Mouse (Mus musculus) layer of hippocampus, adult 9-11 months (tissue): ENCODE results near the gene Sirt1.
"Not testable (repeated sequence)": the region's sequence is repeated elsewhere in the genome, so short reads cannot be mapped to it uniquely, and the experiment has no call there.

ENCODE experiments used
- DNase-seq: peaks from one replicate; pipeline ENCODE4 v3.0.0; 2022

The Sirt1 gene

GRCm38 (mm10) chr10:63381498-63382280 is at the start of gene Sirt1:
Gene Sirt1 (minus strand): TSS chr10:63381704.
- no peak for DNase-seq

- DNase-seq: peak; percentile 95
These were observed 48.3 kb upstream of the Sirt1 start, which contains the start of gene Ctnna3 for GRCm38 (mm10) chr10:63429785-63430305. Gene Ctnna3 (plus strand): TSS chr10:63430098.

GRCm38 (mm10) chr10:63429380-63429779 is 47.9 kb upstream of the Sirt1 start:
- DNase-seq: peak; percentile 97

GRCm38 (mm10) chr10:63429023-63429340 is 47.5 kb upstream of the Sirt1 start:
- DNase-seq: no peak

- DNase-seq: no peak
These were observed 46.9 kb upstream of the Sirt1 start for GRCm38 (mm10) chr10:63428243-63429022.

- DNase-seq: no peak
These were observed 45.6 kb upstream of the Sirt1 start for GRCm38 (mm10) chr10:63427146-63427545.

GRCm38 (mm10) chr10:63424475-63424814 is 42.9 kb upstream of the Sirt1 start:
- no peak for DNase-seq

- no peak for DNase-seq
These were observed 42.3 kb upstream of the Sirt1 start for GRCm38 (mm10) chr10:63423591-63424474.

- DNase-seq: no peak
These were observed 41.2 kb upstream of the Sirt1 start for GRCm38 (mm10) chr10:63422736-63422992.

- DNase-seq: no peak
These were observed 40.5 kb upstream of the Sirt1 start, which contains the start of gene Gm7075 for GRCm38 (mm10) chr10:63421739-63422735. Gene Gm7075 (minus strand): TSS chr10:63421789.

- no peak for DNase-seq
These were observed 35.6 kb upstream of the Sirt1 start for GRCm38 (mm10) chr10:63417061-63417460.

- DNase-seq: no peak
These were observed 34.3 kb upstream of the Sirt1 start for GRCm38 (mm10) chr10:63415850-63416249.

- DNase-seq: no peak
These were observed 33.8 kb upstream of the Sirt1 start for GRCm38 (mm10) chr10:63415287-63415686.

- DNase-seq: no peak
These were observed 31.3 kb upstream of the Sirt1 start for GRCm38 (mm10) chr10:63412756-63413155.

- DNase-seq: not testable (repeated sequence)
These were observed 30.2 kb upstream of the Sirt1 start for GRCm38 (mm10) chr10:63411674-63412073.

GRCm38 (mm10) chr10:63410162-63410956 is 28.9 kb upstream of the Sirt1 start:
- DNase-seq: no peak

GRCm38 (mm10) chr10:63403636-63404035 is 22.1 kb upstream of the Sirt1 start:
- no peak for DNase-seq

GRCm38 (mm10) chr10:63402731-63403504 is 21.4 kb upstream of the Sirt1 start:
- no peak for DNase-seq

GRCm38 (mm10) chr10:63396963-63397362 is 15.5 kb upstream of the Sirt1 start:
- DNase-seq: no peak

GRCm38 (mm10) chr10:63388948-63389347 is 7.4 kb upstream of the Sirt1 start:
- no peak for DNase-seq
